6 mouse cellular contexts compared by ENCODE assay signal in the genomic region with DNA sequence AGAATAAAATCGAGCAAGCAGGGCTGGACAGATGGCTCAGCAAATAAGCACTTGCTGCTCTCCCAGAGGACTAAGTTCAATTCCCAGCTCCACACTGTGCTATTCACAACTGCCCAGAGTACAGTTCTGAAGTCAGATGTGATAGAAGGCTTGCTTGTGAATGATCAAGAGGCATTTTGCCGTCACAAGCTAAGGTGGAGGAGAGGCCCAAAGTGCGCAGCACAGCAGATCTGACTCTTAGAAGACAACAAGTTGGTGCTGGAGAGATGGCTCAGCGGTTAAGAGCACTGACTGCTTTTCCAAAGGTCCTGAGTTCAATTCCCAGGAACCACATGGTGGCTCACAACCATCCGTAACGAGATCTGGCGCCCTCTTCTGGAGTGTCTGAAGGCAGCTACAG. TPM values are rescaled to one million over a fixed set of nuclear protein-coding genes. Genes with fewer than 3 reads are reported as not detected.
"Had no signal": no experiment of that assay in that cellular context is flagged by ENCODE, and none has a peak within 500 bp of the region (broad histone marks: within the 10 kb centered on the region; RNA-seq: fewer than 3 reads in every experiment).

No protein-coding gene starts in this region.

RNA-seq across cellular contexts. Expression of a gene that starts 9.0 kb away (rescaled TPM):
- total RNA-seq: monocyte, adult 5-6 weeks; neutrophil, adult 5-6 weeks had no signal

RNA-seq across cellular contexts. Expression of a gene that starts 31.9 kb away (rescaled TPM):
- total RNA-seq: megakaryocyte progenitor cell, adult 5-6 weeks; midbrain, postnatal 0 days; monocyte, adult 5-6 weeks; neutrophil, adult 5-6 weeks had no signal
- polyA plus RNA-seq: macrophage; midbrain, postnatal 0 days; spleen, adult 2 months had no signal

RNA-seq across cellular contexts. Expression of a gene that starts 52.1 kb away (rescaled TPM):
- total RNA-seq: monocyte, adult 5-6 weeks; neutrophil, adult 5-6 weeks had no signal
- polyA plus RNA-seq: macrophage had no signal
